Mouse (Mus musculus) embryonic facial prominence, embryonic 13.5 days (tissue): Measurements from ENCODE around the gene Pld4. TPM values are rescaled to one million over a fixed set of nuclear protein-coding genes. Genes with fewer than 3 reads are reported as not detected.

Experiments
- ATAC-seq: fragments of 200-750 bp; cut with Nextera tagmentation; 2 replicates; pipeline ENCODE4 v1.8.0; 2017; ENCODE audit warnings: low read depth; ENCODE audit not compliant: insufficient number of reproducible peaks, insufficient read depth, low FRiP score, low TSS enrichment
- H3K27ac ChIP-seq: fragments of 300-500 bp; sonication (generic); 2 replicates; pipeline ENCODE4 v1.5.1; 2015; ENCODE audit warnings: moderate library complexity, mild to moderate bottlenecking, inconsistent platforms
- H3K27me3 ChIP-seq: fragments of 300-500 bp; sonication (generic); 2 replicates; pipeline ENCODE4 v1.6.1; 2015; ENCODE audit warnings: mild to moderate bottlenecking, inconsistent platforms
- H3K36me3 ChIP-seq: fragments of 300-500 bp; sonication (generic); 2 replicates; pipeline ENCODE4 v1.6.1; 2015; ENCODE audit warnings: mild to moderate bottlenecking, inconsistent platforms
- H3K4me1 ChIP-seq: fragments of 300-500 bp; sonication (generic); 2 replicates; pipeline ENCODE4 v1.6.1; 2015; ENCODE audit warnings: inconsistent platforms
- H3K4me2 ChIP-seq: fragments of 300-500 bp; sonication (generic); 2 replicates; pipeline ENCODE4 v1.6.1; 2015; ENCODE audit warnings: moderate library complexity, mild to moderate bottlenecking, inconsistent platforms
- H3K4me3 ChIP-seq: fragments of 300-500 bp; sonication (generic); 2 replicates; pipeline ENCODE4 v1.5.1; 2015; ENCODE audit warnings: mild to moderate bottlenecking, inconsistent platforms
- H3K9ac ChIP-seq: fragments of 300-500 bp; sonication (generic); 2 replicates; pipeline ENCODE4 v1.6.1; 2015; ENCODE audit warnings: mild to moderate bottlenecking, inconsistent platforms
- H3K9me3 ChIP-seq: fragments of 300-500 bp; sonication (generic); 2 replicates; pipeline ENCODE4 v1.6.1; 2016; ENCODE audit warnings: inconsistent platforms
- WGBS: fragments of 180-500 bp; shearing (Covaris S2); methylation state at CpG from one replicate; pipeline ENCODE4 v1.1.7; 2015; ENCODE audit warnings: mixed read lengths; 5-methylcytosine and 5-hydroxymethylcytosine counted together
- polyA plus RNA-seq: library from polyadenylated mRNA; unstranded; fragments of >200 nt; fragmentation: Nextera tagmentation; extraction: Ambion mirVana; gene quantifications from 2 replicates; pipeline ENCODE4 v1.2.1, GENCODE M21; 2015

The Pld4 gene
- polyA plus RNA-seq, 1 experiment from 2014 or later = 7.3 TPM

DNA sequence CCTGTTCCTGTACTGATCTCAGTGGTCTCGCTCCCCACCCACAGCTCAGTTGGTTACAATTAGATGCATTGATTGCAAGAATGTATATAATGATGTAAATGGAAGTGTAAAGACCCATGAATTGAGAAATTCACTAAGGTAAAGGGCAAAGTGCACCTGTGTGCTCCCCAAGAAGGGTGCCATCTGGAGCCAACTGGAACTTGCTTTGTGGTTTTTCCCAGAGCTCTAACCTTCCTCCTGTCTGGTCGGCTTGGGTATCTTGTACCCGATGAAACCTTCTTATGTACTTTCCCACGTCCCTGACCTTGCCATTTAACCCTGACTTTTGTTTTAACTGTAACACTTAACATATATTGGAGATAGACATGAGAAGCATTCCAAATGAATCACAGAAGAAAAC is 4.6 kb upstream of the Pld4 start:
- 64% methylated on average over 4 of the region's 4 CpGs for WGBS
- no peak overlapping the region for H3K9ac ChIP-seq
- no peaks in the 10 kb centered on the region for H3K36me3 ChIP-seq
- H3K27me3 ChIP-seq = no peaks in the 10 kb centered on the region
- H3K27ac ChIP-seq = no peak overlapping the region
- H3K4me2 ChIP-seq = no peak overlapping the region
- no peaks in the 10 kb centered on the region for H3K9me3 ChIP-seq
- no peaks in the 10 kb centered on the region for H3K4me1 ChIP-seq
- ATAC-seq = no peak
- H3K4me3 ChIP-seq = no peak overlapping the region

DNA sequence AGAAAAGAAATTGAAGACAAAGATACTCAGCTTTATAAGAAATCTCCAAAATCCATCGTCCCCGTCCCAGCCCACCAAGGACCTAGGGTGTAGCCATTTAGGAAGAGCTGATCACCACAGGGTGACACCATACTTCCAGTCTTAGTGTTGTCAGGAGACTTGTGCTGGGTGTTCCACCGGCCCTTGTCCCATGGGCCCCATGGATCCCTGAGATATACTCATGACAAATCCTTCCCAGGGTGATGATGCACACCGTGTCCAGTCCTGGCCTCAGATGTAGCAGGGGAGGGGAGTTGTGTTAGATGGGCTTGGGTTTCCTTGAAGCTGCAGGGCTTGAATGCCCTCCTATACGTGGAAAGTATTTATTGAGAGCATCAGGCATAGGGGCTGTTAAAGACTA is 2.6 kb upstream of the Pld4 start:
- no peak overlapping the region for H3K27ac ChIP-seq
- H3K4me2 ChIP-seq = no peak overlapping the region
- H3K4me1 ChIP-seq = no peaks in the 10 kb centered on the region
- WGBS = 85% methylated on average over 5 of the region's 5 CpGs
- H3K9me3 ChIP-seq = no peaks in the 10 kb centered on the region
- ATAC-seq = no peak
- no peaks in the 10 kb centered on the region for H3K27me3 ChIP-seq
- no peak overlapping the region for H3K9ac ChIP-seq
- no peak overlapping the region for H3K4me3 ChIP-seq
- H3K36me3 ChIP-seq = no peaks in the 10 kb centered on the region

DNA sequence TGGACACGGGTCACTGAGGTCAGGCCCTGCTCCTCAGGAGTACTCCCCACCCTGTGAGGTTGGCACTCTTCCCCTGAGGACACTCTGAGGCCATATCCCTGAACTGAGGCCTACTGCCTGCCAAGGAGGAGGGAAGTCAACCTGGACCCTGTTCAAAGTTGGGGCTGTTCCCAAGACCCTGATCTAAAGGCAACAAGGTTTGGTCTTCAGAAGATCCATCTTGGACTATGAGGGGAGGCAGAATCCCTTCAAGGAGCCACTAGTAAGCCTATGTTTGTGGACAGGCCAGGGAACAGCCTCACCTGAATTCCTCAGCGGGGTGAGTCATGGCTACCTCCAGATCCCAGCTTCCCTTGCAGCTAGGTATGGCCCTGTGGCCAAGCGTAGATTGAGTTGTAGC is 984 bp upstream of the Pld4 start:
- H3K4me2 ChIP-seq = no peak overlapping the region
- no peaks in the 10 kb centered on the region for H3K9me3 ChIP-seq
- no peaks in the 10 kb centered on the region for H3K36me3 ChIP-seq
- no peak for ATAC-seq
- H3K27me3 ChIP-seq = no peaks in the 10 kb centered on the region
- H3K4me3 ChIP-seq = no peak overlapping the region
- no peak overlapping the region for H3K27ac ChIP-seq
- no peak overlapping the region for H3K9ac ChIP-seq
- WGBS = 83% methylated on average over 3 of the region's 3 CpGs
- H3K4me1 ChIP-seq = no peaks in the 10 kb centered on the region

DNA sequence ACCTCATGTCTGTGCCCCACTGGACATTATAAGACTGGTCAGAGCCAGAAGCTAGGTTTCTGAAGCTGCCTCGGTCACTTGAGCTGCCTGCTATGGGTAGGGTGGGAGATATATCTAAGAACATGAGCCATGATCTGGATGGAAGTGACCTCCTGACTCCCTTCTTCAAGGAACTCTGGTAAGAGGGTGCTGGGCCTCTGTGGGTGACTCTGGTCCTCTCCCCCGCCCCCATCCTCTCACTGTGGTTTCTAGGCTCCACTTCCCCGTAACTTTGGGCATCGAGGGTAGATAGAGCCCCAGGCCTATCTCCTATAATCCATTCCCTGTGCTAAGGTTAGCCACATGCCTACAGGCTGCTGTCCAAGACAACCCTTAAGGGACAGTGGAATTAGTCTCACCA is 956 bp downstream of the Pld4 start:
- H3K4me2 ChIP-seq = no peak overlapping the region
- H3K27me3 ChIP-seq = no peaks in the 10 kb centered on the region
- no peak overlapping the region for H3K4me3 ChIP-seq
- WGBS = 77% methylated on average over 4 of the region's 4 CpGs
- H3K27ac ChIP-seq = no peak overlapping the region
- H3K9ac ChIP-seq = no peak overlapping the region
- no peaks in the 10 kb centered on the region for H3K4me1 ChIP-seq
- no peaks in the 10 kb centered on the region for H3K36me3 ChIP-seq
- ATAC-seq = no peak
- H3K9me3 ChIP-seq = no peaks in the 10 kb centered on the region

- 89% methylated on average over 3 of the region's 3 CpGs for WGBS
- no peak overlapping the region for H3K9ac ChIP-seq
- no peaks in the 10 kb centered on the region for H3K36me3 ChIP-seq
Observed at GRCm38 (mm10) chr12:112762018-112762417, 1.6 kb downstream of the Pld4 start.

DNA sequence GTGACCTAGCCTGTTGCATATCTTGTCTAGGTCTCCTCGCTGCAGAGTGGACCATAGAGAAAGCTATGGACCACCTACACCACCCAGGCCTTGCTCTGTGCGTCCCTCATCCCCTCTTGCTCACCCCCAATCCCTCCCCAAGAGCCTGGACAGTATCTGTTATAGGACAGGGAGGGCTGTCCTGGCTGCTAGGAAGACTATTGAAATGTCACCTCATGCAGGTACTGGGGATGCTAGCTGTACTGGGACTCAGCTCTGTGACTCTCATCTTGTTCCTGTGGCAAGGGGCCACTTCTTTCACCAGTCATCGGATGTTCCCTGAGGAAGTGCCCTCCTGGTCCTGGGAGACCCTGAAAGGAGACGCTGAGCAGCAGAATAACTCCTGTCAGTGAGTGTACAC is 2.7 kb downstream of the Pld4 start:
- WGBS = 86% methylated on average over 4 of the region's 4 CpGs
- no peak for ATAC-seq
- Histone ChIP-seq H3K9me3 (no peaks in the 10 kb centered on the region), H3K9ac (no peak overlapping the region), H3K4me2 (no peak overlapping the region), H3K4me3 (no peak overlapping the region), H3K27ac (no peak overlapping the region), H3K27me3 (no peaks in the 10 kb centered on the region), H3K4me1 (no peaks in the 10 kb centered on the region), H3K36me3 (no peaks in the 10 kb centered on the region)

More at GRCm38 (mm10) chr12:112762018-112762417, 1.6 kb downstream of the Pld4 start:
- Histone ChIP-seq H3K4me1 (no peaks in the 10 kb centered on the region), H3K27me3 (no peaks in the 10 kb centered on the region), H3K9me3 (no peaks in the 10 kb centered on the region), H3K4me2 (no peak overlapping the region), H3K27ac (no peak overlapping the region), H3K4me3 (no peak overlapping the region)
- no peak for ATAC-seq

- Histone ChIP-seq H3K9me3 (no peaks in the 10 kb centered on the region), H3K36me3 (no peaks in the 10 kb centered on the region), H3K9ac (no peak overlapping the region), H3K4me2 (no peak overlapping the region), H3K4me1 (no peaks in the 10 kb centered on the region), H3K27me3 (no peaks in the 10 kb centered on the region), H3K4me3 (no peak overlapping the region), H3K27ac (no peak overlapping the region)
- no peak for ATAC-seq
- WGBS = 77% methylated on average over 5 of the region's 5 CpGs
Observed at GRCm38 (mm10) chr12:112764141-112764540, 3.7 kb downstream of the Pld4 start.

- H3K4me2 ChIP-seq = no peak overlapping the region
- H3K9me3 ChIP-seq = no peaks in the 10 kb centered on the region
- H3K4me1 ChIP-seq = no peaks in the 10 kb centered on the region
- no peaks in the 10 kb centered on the region for H3K27me3 ChIP-seq
- no peak overlapping the region for H3K27ac ChIP-seq
- no peak for ATAC-seq
- H3K36me3 ChIP-seq = no peaks in the 10 kb centered on the region
- no peak overlapping the region for H3K4me3 ChIP-seq
- H3K9ac ChIP-seq = no peak overlapping the region
- 87% methylated on average over 7 of the region's 7 CpGs for WGBS
Observed at GRCm38 (mm10) chr12:112764991-112765390, 4.5 kb downstream of the Pld4 start.

GRCm38 (mm10) chr12:112766586-112766985 is 6.1 kb downstream of the Pld4 start:
- Histone ChIP-seq H3K36me3 (no peaks in the 10 kb centered on the region), H3K4me2 (no peak overlapping the region), H3K9ac (no peak overlapping the region), H3K4me1 (no peaks in the 10 kb centered on the region), H3K27me3 (no peaks in the 10 kb centered on the region), H3K27ac (no peak overlapping the region), H3K4me3 (no peak overlapping the region), H3K9me3 (no peaks in the 10 kb centered on the region)
- ATAC-seq = no peak
- 89% methylated on average over 7 of the region's 7 CpGs for WGBS

DNA sequence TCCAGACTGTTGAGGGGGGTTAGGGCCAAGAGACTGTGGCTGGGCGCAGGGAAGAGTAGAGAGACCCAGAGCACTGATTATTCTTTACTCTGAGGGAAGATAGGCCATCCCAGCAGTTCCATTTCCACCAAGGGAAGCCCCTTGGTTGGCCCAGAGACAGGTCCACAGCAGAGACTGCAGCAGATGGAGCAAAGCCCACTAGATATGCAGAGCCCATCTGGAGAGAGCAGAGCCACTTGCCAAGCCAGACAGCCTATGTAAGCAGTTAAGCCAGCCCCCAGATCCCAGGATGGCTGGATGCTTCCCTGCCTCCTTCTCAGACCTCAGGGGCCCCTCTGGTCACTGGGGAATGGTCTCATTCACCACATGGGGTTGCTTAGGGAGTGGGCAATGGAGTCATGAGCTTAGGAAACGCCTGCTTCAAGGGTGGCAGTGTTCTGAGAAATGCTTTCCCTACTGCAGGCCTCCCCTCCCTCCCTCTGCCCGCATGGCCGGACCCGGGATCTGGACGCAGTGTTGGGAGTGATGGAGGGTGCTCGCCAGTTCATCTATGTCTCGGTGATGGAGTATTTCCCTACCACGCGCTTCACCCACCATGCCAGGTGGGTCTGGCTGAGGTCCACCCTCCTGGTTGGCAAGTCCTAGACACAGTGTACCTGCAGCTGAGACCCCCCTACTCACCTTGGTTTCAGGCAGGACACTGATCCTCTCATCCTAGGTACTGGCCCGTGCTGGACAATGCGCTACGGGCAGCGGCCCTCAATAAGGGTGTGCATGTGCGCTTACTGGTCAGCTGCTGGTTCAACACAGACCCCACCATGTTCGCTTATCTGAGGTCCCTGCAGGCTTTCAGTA is 6.8 kb downstream of the Pld4 start:
- WGBS = 92% methylated on average over 16 of the region's 16 CpGs
- no peak for ATAC-seq
- Histone ChIP-seq H3K36me3 (no peaks in the 10 kb centered on the region), H3K9ac (no peak overlapping the region), H3K4me1 (no peaks in the 10 kb centered on the region), H3K4me3 (no peak overlapping the region), H3K4me2 (no peak overlapping the region), H3K27me3 (no peaks in the 10 kb centered on the region), H3K9me3 (no peaks in the 10 kb centered on the region), H3K27ac (no peak overlapping the region)

DNA sequence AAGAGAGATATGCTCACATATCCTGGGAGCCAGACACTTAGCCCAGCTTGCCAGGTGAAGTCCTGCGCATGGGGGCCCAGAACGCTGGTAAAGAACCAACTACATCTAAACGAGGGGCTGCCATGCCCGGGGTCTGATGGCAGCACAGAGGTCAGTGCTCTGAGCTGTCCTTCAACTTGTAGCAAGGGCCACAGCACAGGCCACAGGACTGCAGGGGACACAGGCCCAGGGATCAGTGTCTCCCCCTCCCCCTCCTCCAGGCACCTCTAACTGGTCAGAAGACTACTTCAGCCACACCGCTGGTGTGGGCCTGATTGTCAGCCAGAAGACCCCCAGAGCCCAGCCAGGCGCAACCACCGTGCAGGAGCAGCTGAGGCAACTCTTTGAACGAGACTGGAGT is 7.7 kb downstream of the Pld4 start:
- Histone ChIP-seq H3K27me3 (no peaks in the 10 kb centered on the region), H3K27ac (no peak overlapping the region), H3K9ac (no peak overlapping the region), H3K4me2 (no peak overlapping the region), H3K9me3 (no peaks in the 10 kb centered on the region), H3K4me3 (no peak overlapping the region), H3K36me3 (no peaks in the 10 kb centered on the region), H3K4me1 (0 out of 2 replicates have a peak, but pooled peaks cover 1% of the 10 kb centered on the region)
- 87% methylated on average over 7 of the region's 8 CpGs for WGBS
- ATAC-seq = no peak

GRCm38 (mm10) chr12:112769031-112769430 is 8.6 kb downstream of the Pld4 start:
- Histone ChIP-seq H3K9me3 (no peaks in the 10 kb centered on the region), H3K4me3 (no peak overlapping the region), H3K9ac (no peak overlapping the region), H3K36me3 (no peaks in the 10 kb centered on the region), H3K27me3 (no peaks in the 10 kb centered on the region), H3K4me1 (0 out of 2 replicates have a peak, but pooled peaks cover 5% of the 10 kb centered on the region), H3K27ac (no peak overlapping the region), H3K4me2 (no peak overlapping the region)
- 77% methylated on average over 6 of the region's 6 CpGs for WGBS
- ATAC-seq = no peak
